9 mouse cellular contexts compared by ENCODE assay signal in the genomic region with DNA sequence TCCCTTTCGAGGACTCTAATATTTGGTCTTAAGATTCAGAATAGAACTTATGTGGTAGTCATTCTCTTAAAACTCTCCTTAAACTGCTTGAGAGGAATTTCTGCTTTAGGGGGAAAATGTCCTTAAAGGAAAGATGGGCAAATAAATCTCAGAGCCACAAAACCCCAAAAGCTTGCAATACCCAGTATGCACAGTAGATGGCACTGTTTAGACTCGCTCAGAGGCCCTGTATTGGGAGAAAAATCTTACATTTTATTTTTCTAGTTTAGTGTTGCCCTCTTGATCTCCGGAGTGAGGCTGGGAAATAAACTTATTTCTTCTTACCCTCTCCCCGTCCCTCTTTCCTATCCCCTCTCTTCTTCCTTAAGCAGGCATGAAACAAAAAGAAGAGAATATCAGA. TPM values are rescaled to one million over a fixed set of nuclear protein-coding genes. Genes with fewer than 3 reads are reported as not detected.
DNase-seq lines count a peak whose midpoint lies in the region; TF ChIP-seq lines count a peak whose summit lies in the region.
"Had no signal": no experiment of that assay in that cellular context is flagged by ENCODE, and none has a peak within 500 bp of the region (broad histone marks: within the 10 kb centered on the region; RNA-seq: fewer than 3 reads in every experiment).

No protein-coding gene starts in this region.

- H3K36me3 ChIP-seq in heart, embryonic 10.5 days = no peaks in the 10 kb centered on the region
- no peaks in the 10 kb centered on the region for H3K36me3 ChIP-seq in testis, adult 2 months (ENCODE audit: control insufficient read depth, insufficient read depth, low read length)
- H3K36me3 ChIP-seq: embryonic facial prominence, embryonic 15.5 days had no signal

- no peak overlapping the region for H3K27ac ChIP-seq in heart, embryonic 10.5 days
- no peak overlapping the region for H3K27ac ChIP-seq in testis, adult 2 months (ENCODE audit: control insufficient read depth, insufficient read depth, low read depth, low read length)
- no peak overlapping the region for H3K27ac ChIP-seq in layer of hippocampus, adult 2 months
- H3K27ac ChIP-seq: embryonic facial prominence, embryonic 15.5 days had no signal

- peak; percentile 43 to 64 for DNase-seq in heart, postnatal 10 days
- no peak for DNase-seq in heart, embryonic 10.5 days (ENCODE audit: low spot score)
- no peak for DNase-seq in testis, postnatal 14 days (ENCODE audit: low spot score)
- peak; percentile 27 for DNase-seq in c-Kit-negative CD71-positive TER-119-positive erythroid progenitor cells, embryonic 14.5 days (ENCODE audit: low read depth, low spot score)
- peak; percentile 29 to 74 for DNase-seq in layer of hippocampus, adult 2 months (ENCODE audit: low spot score in 2 of 2)
- DNase-seq in right cerebral cortex, postnatal 10 days (ENCODE audit: low spot score in 2 of 2) = peak; percentile 30 to 55
- DNase-seq in kidney, adult 11 months = no peak

- H3K4me3 ChIP-seq in heart, embryonic 10.5 days = no peak overlapping the region
- no peak overlapping the region for H3K4me3 ChIP-seq in testis, adult 2 months (ENCODE audit: control insufficient read depth, low read depth, low read length)
- no peak overlapping the region for H3K4me3 ChIP-seq in layer of hippocampus, adult 2 months
- H3K4me3 ChIP-seq: embryonic facial prominence, embryonic 15.5 days had no signal

- peaks cover 68% of the 10 kb centered on the region for H3K27me3 ChIP-seq in heart, embryonic 10.5 days (ENCODE audit: insufficient read depth, poor library complexity, severe bottlenecking)
- no peaks in the 10 kb centered on the region; the same call in 1 of the 2 replicates for H3K27me3 ChIP-seq in testis, adult 2 months (ENCODE audit: control insufficient read depth, insufficient read depth, low read length)

- no peak for TF ChIP-seq POLR2A in testis, adult 2 months (IDR thresholded peaks at IDR 0.05; ENCODE audit: control insufficient read depth, low read depth, low read length)

- H3K4me1 ChIP-seq in heart, embryonic 10.5 days = peaks cover 9% of the 10 kb centered on the region
- peaks cover 6% of the 10 kb centered on the region for H3K4me1 ChIP-seq in testis, adult 2 months (ENCODE audit: control insufficient read depth, insufficient read depth, low read length)

- WGBS in heart, embryonic 10.5 days = 11% methylated on average over 4 of the region's 4 CpGs

- no peaks in the 10 kb centered on the region for H3K9me3 ChIP-seq in heart, embryonic 10.5 days
- H3K9me3 ChIP-seq: embryonic facial prominence, embryonic 15.5 days had no signal

- peak; percentile 22; the same call in 1 of the 2 replicates for TF ChIP-seq CTCF in testis, adult 2 months (IDR thresholded peaks at IDR 0.05; ENCODE audit: control insufficient read depth, insufficient read depth, insufficient replicate concordance, low read depth, low read length)
- TF ChIP-seq CTCF in layer of hippocampus, adult 2 months (conservative IDR thresholded peaks at IDR 0.05) = peak; percentile 97; the same call in 1 of the 2 replicates

- intact Hi-C loops in heart, postnatal 10 days (cut with DNase I) = loop anchor here (1.0 to 5.0 kb wide), 2 partner anchors 253 to 298 kb away; no protein-coding TSS in a partner anchor

RNA-seq across cellular contexts. Expression of gene Gjb2, which starts 4.7 kb away (rescaled TPM):
- under 1 TPM; 0.10 TPM for total RNA-seq in heart, postnatal 10 days (2021)
- polyA plus RNA-seq in heart, embryonic 10.5 days (2016; fragmentation: Nextera tagmentation; extraction: Ambion mirVana) = 1.0 and 4.0 TPM in 2 replicates
- 0.08 and 0.17 TPM in 2 replicates for polyA plus RNA-seq in testis, adult 2 months (2012; rRNA removed)
- total RNA-seq in layer of hippocampus, adult 2 months (2021) = 1 to 10 TPM; 6.2 to 9.5 TPM

RNA-seq across cellular contexts. Expression of gene Gm4491, which starts 6.5 kb away (rescaled TPM):
- not detected for total RNA-seq in heart, postnatal 10 days (2021)
- not detected in 2 replicates for polyA plus RNA-seq in heart, embryonic 10.5 days (2016; fragmentation: Nextera tagmentation; extraction: Ambion mirVana)
- not detected in 2 replicates for polyA plus RNA-seq in testis, adult 2 months (2012; rRNA removed)
- total RNA-seq in layer of hippocampus, adult 2 months (2021) = under 1 TPM; 0.79 to 0.91 TPM
- polyA plus RNA-seq: embryonic facial prominence, embryonic 15.5 days had no signal

RNA-seq across cellular contexts. Expression of gene Gjb6, which starts 24.2 kb away (rescaled TPM):
- total RNA-seq in heart, postnatal 10 days (2021) = not detected
- polyA plus RNA-seq in heart, embryonic 10.5 days (2016; fragmentation: Nextera tagmentation; extraction: Ambion mirVana) = 0.15 and 0.89 TPM in 2 replicates
- polyA plus RNA-seq in testis, adult 2 months (2012; rRNA removed) = not detected in 2 replicates
- total RNA-seq in layer of hippocampus, adult 2 months (2021) = 100 to 1,000 TPM; 115 to 117 TPM

RNA-seq across cellular contexts. Expression of gene Gja3, which starts 51.3 kb away (rescaled TPM):
- 10 to 100 TPM; 25.4 to 27.5 TPM for total RNA-seq in heart, postnatal 10 days (2021)
- 2.5 and 4.0 TPM in 2 replicates for polyA plus RNA-seq in heart, embryonic 10.5 days (2016; fragmentation: Nextera tagmentation; extraction: Ambion mirVana)
- 0.17 and 0.23 TPM in 2 replicates for polyA plus RNA-seq in testis, adult 2 months (2012; rRNA removed)
- under 1 TPM; 0.32 to 0.33 TPM for total RNA-seq in layer of hippocampus, adult 2 months (2021)

Comparison
In these comparisons a context has a peak if more than half of its experiments do, and no peak if none do; other contexts are left out.
1. DNase-seq: peak in heart, postnatal 10 days (2 of 2), c-Kit-negative CD71-positive TER-119-positive erythroid progenitor cells, embryonic 14.5 days (single experiment), layer of hippocampus, adult 2 months (2 of 2) and right cerebral cortex, postnatal 10 days (2 of 2); none in heart, embryonic 10.5 days (single experiment), testis, postnatal 14 days (single experiment) and kidney, adult 11 months (single experiment).
2. RNA of gene Gjb2, which starts 4.7 kb away (total RNA-seq): 6.2 to 9.5 TPM in layer of hippocampus, adult 2 months; 0.10 TPM in heart, postnatal 10 days; every median in the first group is over 4 times any median in the second.
3. RNA of gene Gjb6, which starts 24.2 kb away (total RNA-seq): 115 to 117 TPM in layer of hippocampus, adult 2 months; not detected in heart, postnatal 10 days; every median in the first group is over 100 times any median in the second.